Mouse (Mus musculus) lung, adult 2 months (tissue): ENCODE results near the gene Gxylt1. TPM values are rescaled to one million over a fixed set of nuclear protein-coding genes. Genes with fewer than 3 reads are reported as not detected.
A peak's percentile ranks its signal among the peaks of the same experiment; 100 is the strongest.

Experiments used
- DNase-seq: peaks from one replicate; pipeline ENCODE4 v3.0.0; 2022
- H3K4me1 ChIP-seq: fragments of 200-500 bp; 2 replicates; pipeline ENCODE4 v1.6.1; 2011; ENCODE audit warnings: low read length; ENCODE audit not compliant: control insufficient read depth, insufficient read depth
- H3K4me3 ChIP-seq: fragments of 200-500 bp; replicated peaks from 2 replicates; pipeline ENCODE3; 2011; ENCODE audit warnings: low read depth, mild to moderate bottlenecking, control low read depth, low read length; ENCODE audit errors: extremely low read depth
- CTCF ChIP-seq: fragments of 200-500 bp; IDR thresholded peaks from 2 replicates; pipeline ENCODE4 v1.5.1; 2011; ENCODE audit warnings: mild to moderate bottlenecking, low read length, control low read depth; ENCODE audit not compliant: insufficient read depth
- POLR2A ChIP-seq: fragments of 200-500 bp; IDR thresholded peaks from 2 replicates; pipeline ENCODE4 v1.6.1; 2011; ENCODE audit warnings: low read depth, mild to moderate bottlenecking, control low read depth, low read length, borderline replicate concordance; ENCODE audit errors: extremely low read depth
- WGBS: fragments of 180-500 bp; shearing (Covaris S2); methylation state at CpG from one replicate; pipeline ENCODE4 v1.1.7; 2018; 5-methylcytosine and 5-hydroxymethylcytosine counted together
- polyA plus RNA-seq: library from polyadenylated mRNA; depleted of rRNA; stranded (reverse); fragments of >200 nt; gene quantifications from 2 replicates; pipeline ENCODE4 v1.2.3, GENCODE M21; 2012

Gxylt1 gene
- polyA plus RNA-seq, 1 experiment = 6.8 TPM

GRCm38 (mm10) chr15:93265231-93265630, 9.7 kb downstream of the Gxylt1 start:
- no peak for DNase-seq
- 50% methylated on average over 3 of the region's 3 CpGs for WGBS
- Histone ChIP-seq H3K4me1 (peaks cover 7% of the 10 kb centered on the region; the same call in 1 of the 2 replicates), H3K4me3 (no peak overlapping the region)
- TF ChIP-seq CTCF = no peak
- no peak for TF ChIP-seq POLR2A

- H3K4me3 ChIP-seq = no peak overlapping the region
- no peak for DNase-seq
- H3K4me1 ChIP-seq = peaks cover 7% of the 10 kb centered on the region; the same call in 1 of the 2 replicates
- 69% methylated on average over 3 of the region's 3 CpGs for WGBS
- no peak for TF ChIP-seq CTCF
- TF ChIP-seq POLR2A = no peak
These were observed 10.8 kb downstream of the Gxylt1 start for GRCm38 (mm10) chr15:93264221-93264620.

GRCm38 (mm10) chr15:93263566-93263965, 11.4 kb downstream of the Gxylt1 start:
- Histone ChIP-seq H3K4me3 (no peak overlapping the region), H3K4me1 (peaks cover 7% of the 10 kb centered on the region; the same call in 1 of the 2 replicates)
- TF ChIP-seq POLR2A (no peak), CTCF (no peak)
- 74% methylated on average over 7 of the region's 7 CpGs for WGBS
- DNase-seq = no peak

- peaks cover 4% of the 10 kb centered on the region; the same call in 1 of the 2 replicates for H3K4me1 ChIP-seq
- TF ChIP-seq POLR2A = no peak
- peak; percentile 48 for TF ChIP-seq CTCF
- no peak for DNase-seq
- 36% methylated on average over 5 of the region's 5 CpGs for whole genome bisulfite sequencing
- no peak overlapping the region for H3K4me3 ChIP-seq
These were observed 12.2 kb downstream of the Gxylt1 start for GRCm38 (mm10) chr15:93262818-93263217.

- WGBS = 71% methylated on average over 5 of the region's 5 CpGs
- peaks cover 4% of the 10 kb centered on the region; the same call in 1 of the 2 replicates for H3K4me1 ChIP-seq
- no peak for TF ChIP-seq POLR2A
- TF ChIP-seq CTCF = no peak
- no peak for DNase-seq
- no peak overlapping the region for H3K4me3 ChIP-seq
These were observed 12.7 kb downstream of the Gxylt1 start for GRCm38 (mm10) chr15:93262274-93262673.

- no peak for TF ChIP-seq CTCF
- TF ChIP-seq POLR2A = no peak
- no peak for DNase-seq
- no peak overlapping the region for H3K4me3 ChIP-seq
- H3K4me1 ChIP-seq = peaks cover 4% of the 10 kb centered on the region; the same call in 1 of the 2 replicates
- 76% methylated on average over 8 of the region's 8 CpGs for WGBS
These were observed 15.0 kb downstream of the Gxylt1 start for GRCm38 (mm10) chr15:93259933-93260332.

GRCm38 (mm10) chr15:93255295-93255694, 19.7 kb downstream of the Gxylt1 start:
- WGBS = 85% methylated on average over 10 of the region's 10 CpGs
- no peak for DNase-seq
- Histone ChIP-seq H3K4me3 (no peak overlapping the region), H3K4me1 (no peaks in the 10 kb centered on the region; the same call in 1 of the 2 replicates)
- TF ChIP-seq CTCF (no peak), POLR2A (no peak)

GRCm38 (mm10) chr15:93253172-93253571, 21.8 kb downstream of the Gxylt1 start:
- TF ChIP-seq POLR2A (no peak), CTCF (no peak)
- DNase-seq = no peak
- H3K4me1 ChIP-seq = no peaks in the 10 kb centered on the region; the same call in 1 of the 2 replicates
- WGBS = 74% methylated on average over 8 of the region's 8 CpGs
- no peak overlapping the region for H3K4me3 ChIP-seq

- H3K4me1 ChIP-seq = no peaks in the 10 kb centered on the region; the same call in 1 of the 2 replicates
- DNase-seq = no peak
- TF ChIP-seq CTCF (no peak), POLR2A (no peak)
- H3K4me3 ChIP-seq = no peak overlapping the region
- 74% methylated on average over 6 of the region's 6 CpGs for WGBS
These were observed 22.6 kb downstream of the Gxylt1 start for GRCm38 (mm10) chr15:93252396-93252795.

GRCm38 (mm10) chr15:93251553-93252250, 23.3 kb downstream of the Gxylt1 start:
- Histone ChIP-seq H3K4me3 (peak overlapping the region; percentile 1), H3K4me1 (no peaks in the 10 kb centered on the region; the same call in 1 of the 2 replicates)
- WGBS = 40% methylated on average over 13 of the region's 13 CpGs
- TF ChIP-seq CTCF (0 out of 2 replicates have a peak, but pooled peaks have one; percentile 19), POLR2A (no peak)
- DNase-seq = no peak
